Mouse (Mus musculus): ENCODE data around the gene Cfap300.
A peak's percentile ranks its signal among the peaks of the same experiment; 100 is the strongest.

Cfap300 gene

GRCm38 (mm10) chr9:8003301-8004271 is 39.0 kb downstream of the Cfap300 start:
- peak; percentile 38 for DNase-seq (ENCODE audit: low read depth, low spot score)
- H3K27me3 ChIP-seq (ENCODE audit: control insufficient read depth, insufficient read depth, low read length, poor library complexity, severe bottlenecking) = peaks cover 6% of the 10 kb centered on the region
- no peaks in the 10 kb centered on the region for H3K36me3 ChIP-seq (ENCODE audit: control insufficient read depth, insufficient read depth, low read length, poor library complexity, severe bottlenecking)

- DNase-seq (ENCODE audit: low read depth, low spot score) = peak; percentile 12
- Histone ChIP-seq H3K36me3 (ENCODE audit: control insufficient read depth, insufficient read depth, low read length, poor library complexity, severe bottlenecking) (no peaks in the 10 kb centered on the region), H3K27me3 (ENCODE audit: control insufficient read depth, insufficient read depth, low read length, poor library complexity, severe bottlenecking) (peaks cover 6% of the 10 kb centered on the region)
Measured at GRCm38 (mm10) chr9:8002806-8003205, 39.8 kb downstream of the Cfap300 start.

- Histone ChIP-seq H3K27me3 (ENCODE audit: control insufficient read depth, insufficient read depth, low read length, poor library complexity, severe bottlenecking) (peaks cover 6% of the 10 kb centered on the region), H3K36me3 (ENCODE audit: control insufficient read depth, insufficient read depth, low read length, poor library complexity, severe bottlenecking) (no peaks in the 10 kb centered on the region)
- DNase-seq (ENCODE audit: low read depth, low spot score) = no peak
Measured at GRCm38 (mm10) chr9:8001352-8001751, 41.3 kb downstream of the Cfap300 start.

GRCm38 (mm10) chr9:7994275-7994674 is 48.3 kb downstream of the Cfap300 start:
- no peak for DNase-seq (ENCODE audit: low read depth, low spot score)
- Histone ChIP-seq H3K27me3 (ENCODE audit: control insufficient read depth, insufficient read depth, low read length, poor library complexity, severe bottlenecking) (no peaks in the 10 kb centered on the region), H3K36me3 (ENCODE audit: control insufficient read depth, insufficient read depth, low read length, poor library complexity, severe bottlenecking) (no peaks in the 10 kb centered on the region)

- H3K27me3 ChIP-seq (ENCODE audit: control insufficient read depth, insufficient read depth, low read length, poor library complexity, severe bottlenecking) = no peaks in the 10 kb centered on the region
- no peak for DNase-seq (ENCODE audit: low read depth, low spot score)
- H3K36me3 ChIP-seq (ENCODE audit: control insufficient read depth, insufficient read depth, low read length, poor library complexity, severe bottlenecking) = no peaks in the 10 kb centered on the region
Measured at GRCm38 (mm10) chr9:7992651-7993050, 50.0 kb downstream of the Cfap300 start.

- no peaks in the 10 kb centered on the region for H3K27me3 ChIP-seq (ENCODE audit: control insufficient read depth, insufficient read depth, low read length, poor library complexity, severe bottlenecking)
- H3K36me3 ChIP-seq (ENCODE audit: control insufficient read depth, insufficient read depth, low read length, poor library complexity, severe bottlenecking) = no peaks in the 10 kb centered on the region
- no peak for DNase-seq (ENCODE audit: low read depth, low spot score)
Measured at GRCm38 (mm10) chr9:7990897-7991296, 51.7 kb downstream of the Cfap300 start.

- H3K27me3 ChIP-seq (ENCODE audit: control insufficient read depth, insufficient read depth, low read length, poor library complexity, severe bottlenecking) = no peaks in the 10 kb centered on the region
- no peak for DNase-seq (ENCODE audit: low read depth, low spot score)
- no peaks in the 10 kb centered on the region for H3K36me3 ChIP-seq (ENCODE audit: control insufficient read depth, insufficient read depth, low read length, poor library complexity, severe bottlenecking)
Measured at GRCm38 (mm10) chr9:7987119-7987518, 55.5 kb downstream of the Cfap300 start.

- Histone ChIP-seq H3K27me3 (ENCODE audit: control insufficient read depth, insufficient read depth, low read length, poor library complexity, severe bottlenecking) (no peaks in the 10 kb centered on the region), H3K36me3 (ENCODE audit: control insufficient read depth, insufficient read depth, low read length, poor library complexity, severe bottlenecking) (no peaks in the 10 kb centered on the region)
- no peak for DNase-seq (ENCODE audit: low read depth, low spot score)
Measured at GRCm38 (mm10) chr9:7984287-7984686, 58.3 kb downstream of the Cfap300 start.

GRCm38 (mm10) chr9:7983665-7984064 is 59.0 kb downstream of the Cfap300 start:
- Histone ChIP-seq H3K36me3 (ENCODE audit: control insufficient read depth, insufficient read depth, low read length, poor library complexity, severe bottlenecking) (no peaks in the 10 kb centered on the region), H3K27me3 (ENCODE audit: control insufficient read depth, insufficient read depth, low read length, poor library complexity, severe bottlenecking) (no peaks in the 10 kb centered on the region)
- no peak for DNase-seq (ENCODE audit: low read depth, low spot score)

GRCm38 (mm10) chr9:7980162-7980561 is 62.5 kb downstream of the Cfap300 start:
- Histone ChIP-seq H3K27me3 (ENCODE audit: control insufficient read depth, insufficient read depth, low read length, poor library complexity, severe bottlenecking) (no peaks in the 10 kb centered on the region), H3K36me3 (ENCODE audit: control insufficient read depth, insufficient read depth, low read length, poor library complexity, severe bottlenecking) (no peaks in the 10 kb centered on the region)
- DNase-seq (ENCODE audit: low read depth, low spot score) = no peak

GRCm38 (mm10) chr9:7979153-7979916 is 63.3 kb downstream of the Cfap300 start:
- no peak for DNase-seq (ENCODE audit: low read depth, low spot score)
- Histone ChIP-seq H3K36me3 (ENCODE audit: control insufficient read depth, insufficient read depth, low read length, poor library complexity, severe bottlenecking) (no peaks in the 10 kb centered on the region), H3K27me3 (ENCODE audit: control insufficient read depth, insufficient read depth, low read length, poor library complexity, severe bottlenecking) (no peaks in the 10 kb centered on the region)

- no peaks in the 10 kb centered on the region for H3K36me3 ChIP-seq (ENCODE audit: control insufficient read depth, insufficient read depth, low read length, poor library complexity, severe bottlenecking)
- DNase-seq (ENCODE audit: low read depth, low spot score) = peak; percentile 5
- no peaks in the 10 kb centered on the region for H3K27me3 ChIP-seq (ENCODE audit: control insufficient read depth, insufficient read depth, low read length, poor library complexity, severe bottlenecking)
Measured at GRCm38 (mm10) chr9:7978502-7978901, 64.1 kb downstream of the Cfap300 start.

- DNase-seq (ENCODE audit: low read depth, low spot score) = no peak
- Histone ChIP-seq H3K36me3 (ENCODE audit: control insufficient read depth, insufficient read depth, low read length, poor library complexity, severe bottlenecking) (no peaks in the 10 kb centered on the region), H3K27me3 (ENCODE audit: control insufficient read depth, insufficient read depth, low read length, poor library complexity, severe bottlenecking) (no peaks in the 10 kb centered on the region)
Measured at GRCm38 (mm10) chr9:7977587-7977986, 65.0 kb downstream of the Cfap300 start.

GRCm38 (mm10) chr9:7971993-7972392 is 70.6 kb downstream of the Cfap300 start:
- H3K36me3 ChIP-seq (ENCODE audit: control insufficient read depth, insufficient read depth, low read length, poor library complexity, severe bottlenecking) = no peaks in the 10 kb centered on the region
- DNase-seq (ENCODE audit: low read depth, low spot score) = no peak
- H3K27me3 ChIP-seq (ENCODE audit: control insufficient read depth, insufficient read depth, low read length, poor library complexity, severe bottlenecking) = no peaks in the 10 kb centered on the region

Measured in splenic B cell, adult 2 months (primary cell).